Mouse (Mus musculus): ENCODE measurements around the gene Wsb1. TPM values are rescaled to one million over a fixed set of nuclear protein-coding genes. Genes with fewer than 3 reads are reported as not detected.

Gene Wsb1
- polyA plus RNA-seq, 1 experiment from 2014 or later: 571 TPM

- no peak overlapping the region for H3K9ac ChIP-seq
- H3K36me3 ChIP-seq: no peaks in the 10 kb centered on the region
- H3K4me3 ChIP-seq: no peak overlapping the region
- H3K27me3 ChIP-seq: no peaks in the 10 kb centered on the region
- H3K4me1 ChIP-seq (replicated peaks): 0 out of 2 replicates have a peak, but pooled peaks cover 9% of the 10 kb centered on the region
- H3K27ac ChIP-seq: no peak overlapping the region
- H3K4me2 ChIP-seq: no peak overlapping the region
- no peak for ATAC-seq (ENCODE audit: low FRiP score)
- WGBS: 43% methylated on average over 7 of the region's 7 CpGs
- H3K9me3 ChIP-seq: no peaks in the 10 kb centered on the region
These were observed 54.0 kb downstream of the Wsb1 start for GRCm38 (mm10) chr11:79200502-79200901.

- Histone ChIP-seq H3K27me3 (no peaks in the 10 kb centered on the region), H3K4me3 (no peak overlapping the region), H3K9me3 (no peaks in the 10 kb centered on the region), H3K4me1 (replicated peaks) (0 out of 2 replicates have a peak, but pooled peaks cover 9% of the 10 kb centered on the region), H3K36me3 (no peaks in the 10 kb centered on the region), H3K4me2 (no peak overlapping the region), H3K27ac (no peak overlapping the region), H3K9ac (no peak overlapping the region)
- WGBS: 93% methylated on average over 4 of the region's 4 CpGs
- ATAC-seq (ENCODE audit: low FRiP score): no peak
These were observed 55.9 kb downstream of the Wsb1 start for GRCm38 (mm10) chr11:79198562-79198961.

- 86% methylated on average over 6 of the region's 6 CpGs for WGBS
- H3K4me1 ChIP-seq (replicated peaks): 0 out of 2 replicates have a peak, but pooled peaks cover 9% of the 10 kb centered on the region
- H3K27ac ChIP-seq: no peak overlapping the region
- H3K4me2 ChIP-seq: no peak overlapping the region
- H3K27me3 ChIP-seq: no peaks in the 10 kb centered on the region
- H3K9ac ChIP-seq: no peak overlapping the region
- H3K9me3 ChIP-seq: no peaks in the 10 kb centered on the region
- H3K36me3 ChIP-seq: no peaks in the 10 kb centered on the region
- no peak for ATAC-seq (ENCODE audit: low FRiP score)
- H3K4me3 ChIP-seq: no peak overlapping the region
These were observed 56.6 kb downstream of the Wsb1 start for GRCm38 (mm10) chr11:79197846-79198235.

- Histone ChIP-seq H3K9ac (no peak overlapping the region), H3K36me3 (no peaks in the 10 kb centered on the region), H3K4me3 (no peak overlapping the region), H3K27ac (no peak overlapping the region), H3K4me1 (replicated peaks) (0 out of 2 replicates have a peak, but pooled peaks cover 9% of the 10 kb centered on the region), H3K27me3 (no peaks in the 10 kb centered on the region), H3K9me3 (no peaks in the 10 kb centered on the region), H3K4me2 (no peak overlapping the region)
- no peak for ATAC-seq (ENCODE audit: low FRiP score)
- 59% methylated on average over 13 of the region's 13 CpGs for WGBS
These were observed 57.3 kb downstream of the Wsb1 start for GRCm38 (mm10) chr11:79196876-79197845.

GRCm38 (mm10) chr11:79196196-79196869, 58.1 kb downstream of the Wsb1 start:
- H3K4me1 ChIP-seq (replicated peaks): 0 out of 2 replicates have a peak, but pooled peaks cover 9% of the 10 kb centered on the region
- no peak overlapping the region for H3K27ac ChIP-seq
- H3K27me3 ChIP-seq: no peaks in the 10 kb centered on the region
- no peak overlapping the region for H3K4me2 ChIP-seq
- 62% methylated on average over 3 of the region's 3 CpGs for WGBS
- H3K9ac ChIP-seq: no peak overlapping the region
- H3K9me3 ChIP-seq: no peaks in the 10 kb centered on the region
- H3K36me3 ChIP-seq: no peaks in the 10 kb centered on the region
- no peak for ATAC-seq (ENCODE audit: low FRiP score)
- H3K4me3 ChIP-seq: no peak overlapping the region

GRCm38 (mm10) chr11:79192176-79192575, 62.3 kb downstream of the Wsb1 start:
- no peak overlapping the region for H3K27ac ChIP-seq
- H3K9me3 ChIP-seq: no peaks in the 10 kb centered on the region
- 0 out of 2 replicates have a peak, but pooled peaks cover 4% of the 10 kb centered on the region for H3K4me1 ChIP-seq (replicated peaks)
- no peak for ATAC-seq (ENCODE audit: low FRiP score)
- no peak overlapping the region for H3K9ac ChIP-seq
- H3K36me3 ChIP-seq: no peaks in the 10 kb centered on the region
- no peak overlapping the region for H3K4me2 ChIP-seq
- WGBS: 97% methylated on average over 1 of the region's 1 CpGs
- no peak overlapping the region for H3K4me3 ChIP-seq
- no peaks in the 10 kb centered on the region for H3K27me3 ChIP-seq

- Histone ChIP-seq H3K4me3 (no peak overlapping the region), H3K27ac (no peak overlapping the region), H3K4me2 (no peak overlapping the region), H3K9ac (no peak overlapping the region), H3K27me3 (no peaks in the 10 kb centered on the region), H3K4me1 (replicated peaks) (no peaks in the 10 kb centered on the region), H3K36me3 (no peaks in the 10 kb centered on the region), H3K9me3 (no peaks in the 10 kb centered on the region)
- WGBS: 91% methylated on average over 4 of the region's 4 CpGs
- no peak for ATAC-seq (ENCODE audit: low FRiP score)
These were observed 63.3 kb downstream of the Wsb1 start for GRCm38 (mm10) chr11:79191214-79191613.

- H3K27ac ChIP-seq: no peak overlapping the region
- no peaks in the 10 kb centered on the region for H3K36me3 ChIP-seq
- H3K9ac ChIP-seq: no peak overlapping the region
- H3K9me3 ChIP-seq: no peaks in the 10 kb centered on the region
- WGBS: 91% methylated on average over 2 of the region's 2 CpGs
- H3K4me2 ChIP-seq: no peak overlapping the region
- no peaks in the 10 kb centered on the region for H3K4me1 ChIP-seq (replicated peaks)
- no peaks in the 10 kb centered on the region for H3K27me3 ChIP-seq
- H3K4me3 ChIP-seq: no peak overlapping the region
- no peak for ATAC-seq (ENCODE audit: low FRiP score)
These were observed 64.2 kb downstream of the Wsb1 start for GRCm38 (mm10) chr11:79190257-79190656.

Other genes with a start within 250 kb of the Wsb1 start
- gene Ksr1, start 108.3 kb downstream of the Wsb1 start, polyA plus RNA-seq (2015; fragmentation: Nextera tagmentation; extraction: Ambion mirVana): 3.1 and 3.5 TPM in 2 replicates
- 0.32 TPM in 1 of 2 replicates, not detected in the other for gene Gm9964, start 42.2 kb upstream of the Wsb1 start, polyA plus RNA-seq (2015; fragmentation: Nextera tagmentation; extraction: Ambion mirVana)
- 7.8 and 8.5 TPM in 2 replicates for gene Nf1, start 85.0 kb upstream of the Wsb1 start, polyA plus RNA-seq (2015; fragmentation: Nextera tagmentation; extraction: Ambion mirVana)
- gene Omg, start 249.4 kb upstream of the Wsb1 start, polyA plus RNA-seq (2015; fragmentation: Nextera tagmentation; extraction: Ambion mirVana): 1.3 and 2.1 TPM in 2 replicates